Mouse (Mus musculus) B cell, adult (primary cell): ENCODE results near the gene H2afy. TPM values are rescaled to one million over a fixed set of nuclear protein-coding genes. Genes with fewer than 3 reads are reported as not detected.

Experiments used
- total RNA-seq: library from RNA; stranded (reverse); gene quantifications from 4 replicates; pipeline ENCODE4 v1.2.4, GENCODE M21; 2023; ENCODE audit not compliant: inconsistent age

H2afy gene
- total RNA-seq: 266 to 318 TPM (median 301 TPM) in 4 replicates

GRCm38 (mm10) chr13:56136200-56136599 is at the start of gene H2afy:
H2afy (minus strand) TSS chr13:56136361.

GRCm38 (mm10) chr13:56178416-56179035 is 42.4 kb upstream of the H2afy start, which contains the start of gene Tifab:
Tifab (minus strand) TSS chr13:56178885.

Other genes with a start within 250 kb of the H2afy start
- 1.7 to 2.4 TPM (median 2.2 TPM) in 4 replicates for gene Tifab, start 42.5 kb upstream of the H2afy start, total RNA-seq
- gene Neurog1, start 115.8 kb upstream of the H2afy start, total RNA-seq: not detected in 4 replicates
- not detected in 4 replicates for gene Cxcl14, start 160.2 kb upstream of the H2afy start, total RNA-seq